Mouse (Mus musculus) left cerebral cortex, adult 18-20 months (tissue): ENCODE results near the gene Hectd1. TPM values are rescaled to one million over a fixed set of nuclear protein-coding genes. Genes with fewer than 3 reads are reported as not detected.
A peak's percentile ranks its signal among the peaks of the same experiment; 100 is the strongest.

ENCODE experiments used
- DNase-seq, 2 experiments: peaks; one replicate each; pipeline ENCODE4 v3.0.0; 2021 to 2022; ENCODE audit warnings: low spot score in 2 of 2, mixed read lengths in 1 of 2
- long read RNA-seq, 2 experiments: library from polyadenylated mRNA; stranded (forward); transcript quantifications; one replicate each; pipeline ENCODE4 v2.0.0; 2021
- total RNA-seq, 2 experiments: library from RNA; stranded (reverse); gene quantifications; 2 replicates each; pipeline ENCODE4 v1.2.3; 2021

Gene Hectd1
- total RNA-seq = 10 to 100 TPM; 79.9 to 82.6 TPM
- long read RNA-seq, experiment 1, full-length matches to known transcripts = 2 of 25 reads
- long read RNA-seq, experiment 1, partial matches to known transcripts = 16 of 25 reads
- long read RNA-seq, experiment 1, other reads (novel, unspliced or antisense) = 7 of 25 reads
- long read RNA-seq, experiment 2, full-length matches to known transcripts = 2 of 16 reads
- long read RNA-seq, experiment 2, partial matches to known transcripts = 9 of 16 reads
- long read RNA-seq, experiment 2, other reads (novel, unspliced or antisense) = 5 of 16 reads

DNA sequence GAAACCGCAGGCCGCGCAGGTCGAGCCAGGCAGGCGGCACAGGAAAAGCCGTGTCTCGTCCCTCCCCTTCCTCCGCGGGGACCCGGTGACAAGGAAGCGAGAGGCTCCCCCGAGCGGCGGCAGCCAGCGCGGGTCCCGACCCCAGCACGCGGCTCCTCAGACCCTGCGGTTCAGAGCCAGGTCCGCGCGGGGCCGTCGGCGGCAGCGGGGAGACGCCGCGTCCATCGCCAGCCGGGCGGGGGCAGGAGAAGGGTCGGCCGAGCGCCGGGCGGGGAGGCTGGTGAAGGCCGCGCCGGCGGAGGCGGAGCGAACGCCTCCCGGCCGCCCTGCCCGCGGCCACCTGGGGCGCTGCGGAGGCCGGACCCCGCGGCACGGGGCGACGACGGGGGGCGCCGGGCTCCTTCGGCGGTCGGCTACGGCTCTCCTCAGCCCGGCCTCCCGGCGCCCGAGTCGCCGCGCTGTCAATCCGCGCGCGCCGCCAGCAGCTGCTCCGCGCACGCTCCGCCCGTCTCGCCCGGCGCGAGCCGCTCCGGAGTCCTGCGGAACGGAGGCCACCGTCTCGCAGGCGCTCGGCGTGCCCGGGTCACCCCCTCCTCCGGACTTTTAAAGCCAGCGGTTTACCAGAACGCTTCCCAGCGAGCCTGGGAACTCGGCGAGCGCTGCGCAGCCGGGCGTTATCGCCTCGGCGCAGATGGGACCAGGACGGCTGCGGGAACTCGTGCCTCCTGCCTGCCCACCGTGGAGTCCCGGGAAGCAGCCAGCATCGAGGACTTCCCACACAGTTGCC lies at the start of gene Hectd1:
Gene Hectd1, minus strand, starts transcription at position 247 of the 787 bp plus-strand sequence.
- peak; percentile 70 to 75 for DNase-seq

DNA sequence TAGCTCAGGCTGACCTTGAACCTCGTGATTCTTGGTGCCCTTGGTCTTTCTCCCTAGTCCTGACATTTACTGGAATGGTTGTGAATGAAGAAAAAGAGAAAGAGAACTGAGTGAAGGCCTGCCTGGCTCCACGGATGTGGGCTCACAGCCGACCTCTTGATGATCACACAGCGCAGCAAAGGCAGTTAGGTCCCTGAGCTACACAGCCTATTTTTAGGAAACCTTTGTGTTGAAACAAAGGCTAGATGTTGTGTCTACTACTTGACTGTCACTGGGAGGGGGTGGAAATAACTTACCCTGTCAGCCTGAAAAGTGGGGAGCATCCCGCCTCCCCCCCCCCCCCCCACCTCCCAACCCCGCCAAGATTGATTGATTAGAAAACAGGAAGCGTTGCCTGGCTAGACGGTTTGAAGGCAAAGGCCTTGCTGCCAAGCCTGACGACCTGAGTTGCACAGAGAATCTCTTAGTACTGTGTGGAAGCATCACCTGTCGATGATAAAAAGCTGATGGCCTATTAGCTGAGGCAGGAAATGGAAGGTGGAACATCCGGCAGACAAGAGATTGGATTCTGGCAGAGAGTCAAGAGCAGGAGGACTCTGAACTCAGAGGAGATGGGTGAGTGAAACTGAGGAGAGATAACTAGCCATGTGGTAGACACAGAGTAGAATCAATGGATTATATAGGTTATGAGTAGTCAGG lies 42.3 kb upstream of the Hectd1 start:
- no peak for DNase-seq

DNA sequence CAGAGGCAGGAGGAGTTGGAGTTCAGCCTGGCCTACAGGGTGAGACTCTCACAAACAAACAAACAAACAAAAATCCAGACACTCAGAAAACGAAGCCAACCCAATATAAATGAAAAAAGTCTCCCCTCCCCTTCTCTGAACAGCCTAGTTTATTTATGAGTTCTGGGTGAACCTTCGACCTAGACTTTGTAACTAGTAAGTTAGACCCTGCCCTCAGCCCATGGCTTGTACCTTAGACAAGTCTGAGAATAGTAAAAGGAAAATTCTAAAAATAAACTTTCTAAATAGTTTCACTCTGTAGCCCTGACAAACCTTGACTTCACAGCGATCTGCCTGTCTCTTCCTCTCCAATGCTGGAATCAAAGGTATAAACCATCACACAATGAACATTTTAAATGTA lies 40.2 kb upstream of the Hectd1 start:
- no peak for DNase-seq

DNA sequence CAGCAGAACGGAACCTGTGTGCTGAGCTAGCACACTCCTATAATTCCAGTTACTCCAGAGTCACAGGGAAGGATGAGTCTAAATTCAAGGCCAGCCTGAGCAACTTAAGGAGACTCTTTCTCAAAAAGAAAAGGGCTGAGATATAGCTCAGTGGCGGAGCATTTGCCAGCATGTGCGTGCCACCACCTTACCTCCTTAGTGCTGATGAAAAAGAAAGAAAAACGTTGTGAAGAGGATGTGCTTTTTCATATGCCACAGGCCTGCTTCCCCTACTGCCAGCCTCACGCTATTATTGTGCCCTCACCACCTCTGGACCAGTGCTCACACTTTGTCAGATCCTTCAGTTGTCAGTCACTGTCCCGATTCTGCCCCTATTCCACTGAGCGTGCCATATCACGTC lies 37.7 kb upstream of the Hectd1 start:
- DNase-seq = no peak

DNA sequence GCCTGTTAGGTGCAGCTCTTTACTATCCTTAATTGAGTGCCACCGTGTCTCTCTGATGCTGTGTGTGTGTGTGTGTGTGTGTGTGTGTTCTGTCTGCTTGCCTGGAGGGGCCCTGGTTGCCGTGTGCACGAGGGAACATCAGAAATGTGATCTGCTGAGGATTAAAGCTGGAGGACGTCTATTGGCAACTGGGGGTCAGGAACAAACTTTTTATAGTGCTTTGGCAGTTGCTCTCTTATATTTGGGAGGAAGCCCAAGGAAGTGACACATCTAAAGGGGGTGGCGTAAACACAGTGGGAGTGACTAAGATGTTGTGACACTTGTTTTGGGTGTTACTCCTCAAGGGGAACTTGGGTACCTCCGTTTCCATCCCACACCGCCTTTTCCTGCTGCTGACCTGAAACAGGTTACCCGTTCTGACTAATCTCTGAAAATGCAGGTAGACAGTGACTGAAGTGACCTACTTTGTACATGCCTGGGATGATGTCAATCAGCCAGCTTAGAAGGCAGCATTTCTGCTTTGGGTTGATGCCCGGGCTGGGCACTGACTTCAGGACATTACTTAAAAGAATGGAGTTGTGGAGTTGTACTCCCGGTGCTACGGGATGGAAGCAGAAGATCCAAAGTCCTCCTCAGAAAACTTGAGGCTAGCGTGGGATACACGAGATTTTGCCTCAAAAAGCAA lies 37.0 kb upstream of the Hectd1 start:
- no peak for DNase-seq

DNA sequence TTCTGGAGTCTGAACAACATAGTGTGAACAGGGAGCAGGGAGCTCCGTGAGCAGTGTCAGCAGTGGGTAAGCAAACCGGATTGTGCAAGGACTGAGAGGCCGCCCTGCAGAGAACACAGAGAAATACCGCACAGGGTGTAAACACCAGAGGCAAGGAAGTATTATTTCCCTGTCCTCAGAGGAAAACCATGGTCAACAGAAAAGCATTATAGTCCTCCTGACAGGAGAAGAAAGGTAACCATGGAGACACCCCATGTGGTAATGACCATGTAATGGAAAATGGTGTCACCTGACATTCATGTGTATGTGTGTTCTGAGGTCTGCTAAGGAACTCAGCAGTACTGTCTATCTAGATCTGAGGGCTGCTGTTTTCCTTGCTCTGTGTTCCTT lies 36.4 kb upstream of the Hectd1 start:
- no peak for DNase-seq

DNA sequence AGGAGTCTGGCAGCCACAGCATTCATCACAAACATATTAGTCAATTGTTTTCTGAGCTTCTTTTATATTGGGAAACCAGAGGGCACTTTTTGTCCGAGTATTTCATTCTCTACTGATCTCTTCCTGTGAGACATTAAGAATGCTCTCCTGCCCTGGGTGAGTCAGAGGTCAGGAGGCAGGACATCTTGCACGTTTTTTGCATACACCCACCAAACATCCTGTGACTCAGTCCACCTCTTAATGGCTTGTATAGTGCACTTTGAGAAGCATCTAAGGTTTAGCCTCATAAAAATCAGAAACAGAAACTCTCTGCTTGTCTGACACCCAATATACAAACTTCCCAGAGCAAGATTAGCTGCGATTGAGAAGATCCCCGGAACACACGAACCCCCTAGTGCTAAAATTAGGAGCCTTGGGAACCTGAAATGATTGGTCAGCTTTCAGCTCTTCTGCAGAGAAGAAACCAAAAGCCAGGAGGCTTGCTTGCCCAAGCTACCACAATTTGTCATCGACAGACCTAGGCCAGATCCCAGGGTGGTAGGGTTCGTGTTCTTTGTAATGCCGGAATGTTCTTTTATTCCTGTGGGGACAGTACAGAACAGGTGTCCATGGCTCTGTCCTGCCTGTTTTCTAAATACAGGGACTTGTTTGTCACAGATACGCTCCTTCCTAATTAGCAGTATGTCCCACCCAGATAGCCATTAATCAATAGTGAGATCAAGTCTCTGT lies 35.9 kb upstream of the Hectd1 start:
- DNase-seq = no peak

DNA sequence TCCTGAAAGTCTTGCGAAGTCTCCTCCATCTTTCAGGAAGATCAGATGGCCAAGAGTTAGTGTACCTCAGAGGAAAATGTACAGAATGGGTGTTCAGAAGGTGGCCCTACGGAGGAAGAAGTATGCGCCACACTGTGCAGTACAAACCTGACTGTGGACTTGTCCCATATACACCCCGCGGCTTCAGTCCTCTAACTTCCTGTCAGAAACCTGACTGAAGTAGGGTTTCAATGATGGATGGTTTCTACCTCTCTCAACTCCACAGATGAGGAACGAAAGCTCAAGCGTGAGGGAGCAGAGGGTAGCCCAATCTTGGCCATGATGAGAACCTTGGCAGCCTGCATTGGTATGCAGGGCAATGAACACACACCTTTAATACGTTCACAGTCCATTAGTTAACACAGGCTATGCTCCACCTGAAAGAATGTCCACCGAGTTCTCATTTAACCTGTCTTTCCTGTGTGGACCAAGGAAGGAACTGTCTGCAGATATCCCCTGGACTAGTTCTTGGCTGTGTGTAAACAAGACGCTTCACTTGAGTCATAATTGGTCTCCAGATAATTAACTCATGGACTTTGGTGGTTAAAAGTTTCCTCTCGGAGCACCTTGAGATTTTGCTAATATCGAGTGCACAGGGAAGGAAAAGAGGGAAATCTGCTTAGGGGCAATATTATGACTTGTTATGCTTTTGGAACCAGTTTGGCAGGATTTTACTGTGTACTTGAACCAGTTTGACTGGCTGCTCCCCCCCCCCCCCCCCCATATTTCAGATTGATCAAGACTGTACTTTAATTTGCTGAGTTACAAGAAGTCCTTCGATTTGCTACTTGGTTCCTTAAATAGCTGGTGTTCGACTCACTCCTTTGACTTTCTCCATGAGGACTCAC lies 34.0 kb upstream of the Hectd1 start:
- no peak for DNase-seq

DNA sequence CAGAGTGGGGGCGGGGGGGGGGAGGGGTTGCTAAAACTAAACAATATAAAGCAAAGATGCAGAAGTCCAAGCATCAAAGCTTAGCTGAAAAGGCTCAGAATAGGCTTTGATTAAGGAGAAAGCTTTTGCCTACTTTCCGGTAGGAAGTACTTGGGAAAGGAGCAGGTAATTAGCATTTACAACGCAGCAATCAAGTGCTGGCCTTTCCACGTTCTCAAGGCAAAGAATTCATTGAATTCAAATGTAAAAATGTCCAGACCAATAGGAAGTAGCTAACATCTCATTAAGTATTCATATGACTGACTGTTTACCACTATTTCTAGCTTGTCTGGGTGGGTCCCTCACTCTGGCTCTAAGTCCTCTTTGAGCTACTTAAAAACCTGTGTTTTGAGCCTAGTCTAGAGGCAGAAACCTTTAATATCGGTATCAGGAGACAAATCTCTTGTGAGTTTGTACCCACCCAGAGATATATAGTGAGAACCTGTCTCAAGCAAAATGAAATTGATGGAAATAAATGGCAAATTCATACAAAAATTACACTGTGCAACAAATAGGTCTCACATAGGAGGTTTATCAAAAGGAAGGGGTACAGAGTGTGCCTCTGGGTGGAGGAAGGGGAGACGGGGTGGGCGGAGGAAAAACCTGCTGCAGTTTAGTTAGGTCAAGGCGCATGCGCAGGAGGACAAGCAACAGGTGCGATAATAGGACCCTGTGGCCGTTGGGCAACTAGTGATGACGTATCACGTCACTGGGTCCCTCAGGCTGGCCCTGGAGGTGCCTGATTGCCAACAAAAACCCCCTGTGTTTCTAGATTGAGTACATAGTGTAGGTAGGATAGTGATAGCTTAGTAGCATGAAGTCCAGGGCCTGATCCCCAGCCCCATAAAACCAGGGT lies 29.0 kb upstream of the Hectd1 start:
- no peak for DNase-seq

DNA sequence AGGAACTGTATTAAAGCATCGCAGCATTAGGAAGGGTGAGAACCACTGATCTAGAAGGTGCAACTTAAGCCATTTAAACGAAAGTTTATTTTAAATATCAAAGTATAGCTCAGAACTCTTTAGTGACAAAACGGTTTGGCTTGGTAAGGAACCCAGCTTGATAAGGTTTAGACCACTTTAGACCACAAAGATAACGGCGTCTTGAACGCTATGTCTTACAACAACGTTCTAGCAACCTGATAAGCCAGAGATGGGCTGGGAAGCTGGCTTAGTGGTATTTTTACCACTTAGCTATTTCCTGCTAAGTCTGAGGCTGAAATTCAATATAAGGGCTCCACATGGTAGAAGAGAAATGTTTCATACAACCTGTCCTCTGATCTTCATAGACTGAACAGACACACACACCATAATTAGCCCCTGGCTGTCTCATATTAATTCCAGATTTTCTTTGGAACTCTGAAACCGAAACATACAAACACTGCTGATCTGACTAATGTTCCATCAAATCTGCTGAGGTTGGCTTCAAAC lies 27.5 kb upstream of the Hectd1 start:
- DNase-seq = no peak

DNA sequence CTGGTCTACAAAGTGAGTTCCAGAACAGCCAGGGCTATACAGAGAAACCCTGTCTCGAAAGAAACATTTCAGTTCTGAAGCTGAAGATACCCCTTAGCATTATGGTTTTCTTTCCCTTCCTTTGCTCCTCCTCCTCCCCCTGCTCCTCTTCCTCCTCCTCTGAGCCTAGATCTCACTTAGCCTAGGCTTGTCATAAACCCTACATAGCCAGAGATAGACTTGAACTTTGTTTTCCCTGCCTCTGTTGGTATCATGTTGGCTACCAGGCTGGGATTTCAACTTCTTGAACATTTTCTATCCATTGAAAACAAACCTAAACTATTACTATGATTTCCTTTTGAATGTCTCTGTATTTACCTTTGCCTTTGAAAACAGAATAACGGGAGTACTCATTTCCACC lies 26.5 kb upstream of the Hectd1 start:
- no peak for DNase-seq

DNA sequence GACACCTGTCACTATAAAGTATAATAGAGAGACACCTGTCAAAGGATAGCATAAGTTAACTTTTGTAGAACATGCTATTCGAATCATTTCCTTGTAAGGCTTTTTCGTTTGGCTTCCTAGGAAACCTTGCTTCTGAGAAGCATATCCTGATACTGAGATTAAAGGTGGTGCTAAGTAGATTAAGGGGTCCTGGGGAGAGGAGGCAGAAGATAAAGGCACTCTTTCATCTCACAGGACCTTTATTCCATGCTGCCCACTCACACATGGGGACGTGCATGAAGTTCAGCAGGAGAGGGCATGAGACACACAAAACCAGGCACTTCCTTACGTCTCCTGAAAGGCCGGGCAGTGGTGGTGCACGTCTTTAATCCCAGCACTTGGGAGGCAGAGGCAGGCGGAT lies 26.1 kb upstream of the Hectd1 start:
- no peak for DNase-seq

DNA sequence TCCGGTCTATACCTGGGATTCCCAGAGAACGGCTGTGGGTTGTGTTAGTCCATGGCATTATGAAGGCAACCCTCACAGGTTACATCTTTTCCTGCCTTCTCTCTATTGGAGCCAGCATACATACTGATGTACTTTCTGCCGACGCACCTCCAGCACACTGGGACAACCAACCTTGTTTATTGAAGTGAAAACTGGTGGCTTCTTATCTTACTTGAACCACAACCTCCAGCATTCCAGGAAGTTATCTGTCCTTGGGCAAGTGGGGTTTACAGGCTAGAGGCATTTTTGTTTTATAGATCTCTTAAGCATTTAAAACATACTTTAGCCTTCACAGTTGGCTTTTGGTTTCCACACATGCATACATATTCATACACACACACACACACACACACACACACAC lies 22.3 kb upstream of the Hectd1 start:
- DNase-seq = no peak

DNA sequence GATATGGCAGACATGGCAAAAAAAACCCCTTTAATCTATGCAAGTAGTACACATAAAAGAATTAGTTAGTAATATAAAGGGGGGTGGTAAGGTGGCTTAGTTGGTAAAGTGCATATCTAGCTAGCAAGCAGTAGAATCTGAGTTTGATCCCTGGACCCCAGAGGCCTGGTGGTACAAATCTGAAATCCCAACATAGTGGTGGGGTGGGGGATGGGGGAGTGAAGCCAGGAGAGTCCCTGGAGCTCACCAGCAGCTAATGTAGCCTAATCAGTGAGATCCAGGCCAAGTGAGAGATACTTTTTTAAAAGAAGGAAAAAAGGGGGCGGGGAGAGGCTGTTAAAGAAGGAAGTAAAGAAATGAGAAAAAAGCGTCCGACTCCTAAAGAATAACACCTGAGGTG lies 21.8 kb upstream of the Hectd1 start:
- DNase-seq = no peak

DNA sequence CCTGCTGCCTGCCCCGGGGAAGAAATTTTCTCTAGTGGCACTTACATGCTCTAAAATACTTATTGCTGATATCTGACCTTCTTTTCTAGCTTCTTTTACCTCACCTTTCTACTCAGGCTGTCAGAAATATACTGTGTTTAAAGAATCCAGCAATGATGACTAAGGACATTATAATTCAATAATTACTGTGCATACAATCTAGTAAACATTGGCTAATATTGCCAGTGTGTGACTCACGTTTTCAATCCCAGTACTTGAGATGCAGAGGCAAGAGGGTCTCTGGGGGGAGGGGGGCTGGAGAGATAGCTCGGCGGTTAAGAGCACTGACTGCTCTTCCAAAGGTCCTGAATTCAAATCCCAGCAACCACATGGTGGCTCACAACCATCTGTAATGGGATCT lies 21.0 kb upstream of the Hectd1 start:
- no peak for DNase-seq

DNA sequence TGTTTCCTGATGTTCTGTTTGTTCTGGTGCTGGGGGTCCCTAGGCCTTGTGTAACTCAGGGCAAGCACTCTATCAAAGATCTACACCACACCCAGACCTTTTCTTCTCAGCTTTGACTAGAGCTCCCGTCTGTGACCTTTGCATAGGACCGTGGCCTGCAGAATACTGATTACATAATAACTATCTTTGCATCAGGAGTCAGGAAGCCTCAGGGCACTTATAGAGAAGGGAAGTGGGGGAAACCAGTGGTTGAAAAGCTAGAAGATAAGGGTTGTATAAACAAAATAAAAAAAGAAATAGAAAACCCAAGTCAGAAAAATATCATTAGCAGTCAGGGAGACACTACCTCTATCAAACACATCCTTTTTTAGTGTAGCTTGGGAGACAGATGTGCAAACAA lies 20.6 kb upstream of the Hectd1 start:
- no peak for DNase-seq

DNA sequence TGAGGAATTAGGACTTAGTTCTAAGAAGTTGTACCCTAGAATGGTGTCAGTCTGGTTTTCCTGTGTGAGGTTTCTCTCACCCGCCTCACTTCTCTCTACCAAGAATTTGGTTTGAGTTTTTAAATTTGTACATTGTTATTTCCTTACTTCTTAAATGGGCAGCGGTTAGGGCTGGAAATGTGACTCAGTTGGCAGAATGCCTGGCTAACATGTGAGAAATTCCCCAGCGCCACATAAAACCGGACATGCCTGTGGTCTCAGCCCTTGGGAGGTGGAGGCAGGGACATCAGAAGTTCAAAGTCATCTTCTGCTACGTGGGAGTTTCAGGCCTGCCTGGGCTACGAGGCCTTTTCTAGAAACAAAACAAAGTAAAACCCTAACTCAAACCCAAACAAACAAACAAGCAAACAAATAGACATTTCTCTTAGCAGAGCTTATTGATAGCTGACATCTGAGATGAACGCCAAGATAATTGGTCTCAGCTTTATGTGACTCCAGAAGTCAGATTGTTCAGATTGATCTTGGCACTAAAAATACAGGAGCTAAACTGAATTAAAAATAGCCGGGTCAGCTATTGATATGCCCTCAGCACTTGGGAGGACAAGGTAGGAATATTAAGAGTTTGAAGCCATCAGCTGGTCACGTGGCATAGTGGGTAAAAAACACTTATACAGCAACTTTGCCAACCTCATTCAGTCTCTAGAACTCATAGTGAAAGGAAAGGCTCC lies 18.8 kb upstream of the Hectd1 start:
- DNase-seq = no peak

DNA sequence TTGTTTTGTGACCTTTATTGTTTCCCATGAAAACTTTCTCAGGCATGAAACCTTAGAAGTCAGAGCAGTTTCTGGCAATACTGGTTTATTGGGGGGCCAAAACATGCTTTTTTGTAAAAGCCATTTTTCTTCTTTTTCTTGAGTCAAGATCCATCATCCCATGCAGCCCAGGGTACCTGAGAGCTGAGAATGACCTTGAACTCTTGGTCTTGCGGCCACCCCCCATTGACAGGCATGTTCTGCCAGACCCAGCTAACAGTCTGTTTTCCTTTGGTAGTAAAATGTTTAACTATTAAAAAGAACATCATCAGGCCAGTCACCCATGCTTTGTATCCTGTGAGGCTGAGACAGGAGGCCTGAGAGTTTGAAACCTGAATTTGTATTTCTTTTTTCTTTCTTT lies 15.9 kb upstream of the Hectd1 start:
- no peak for DNase-seq
